Mouse (Mus musculus) spleen, adult 10 weeks (tissue): ENCODE data around the gene Defb6. TPM values are rescaled to one million over a fixed set of nuclear protein-coding genes. Genes with fewer than 3 reads are reported as not detected.

ENCODE experiments used
- polyA plus RNA-seq: library from polyadenylated mRNA; stranded (reverse); fragments of 350-450 nt; fragmentation: Illumina TruSeq; extraction: RNeasy Lipid Tissue Mini Kit (QIAGEN cat#74804); gene quantifications from one replicate; pipeline ENCODE4 v1.2.3, GENCODE M21; 2015; ENCODE audit warnings: low replicate concordance; ENCODE audit not compliant: insufficient read depth

Defb6 gene
- polyA plus RNA-seq, result not detected

DNA sequence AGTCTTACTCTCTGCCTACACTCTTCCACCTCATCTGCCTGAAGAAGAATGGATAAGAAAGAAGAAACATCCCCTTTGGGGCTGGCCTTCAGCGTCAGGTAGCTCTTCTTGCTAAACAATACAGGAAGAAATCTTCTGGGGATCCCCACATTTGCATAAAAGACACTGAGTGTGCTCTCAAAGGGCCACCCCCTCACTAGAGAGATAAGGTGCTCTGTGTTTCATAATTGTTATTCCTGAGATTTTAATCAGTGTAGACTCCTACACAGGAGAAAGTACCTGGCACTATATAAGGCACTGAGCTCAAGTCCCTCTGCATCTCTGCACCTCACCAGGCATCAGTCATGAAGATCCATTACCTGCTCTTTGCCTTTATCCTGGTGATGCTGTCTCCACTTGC lies at the start of gene Defb6:
Defb6 (plus strand) TSS at position 318 of the 400 bp plus-strand sequence.

GRCm38 (mm10) chr8:19239616-19240015 lies 14.3 kb downstream of the Defb6 start, which contains the start of gene Defb46:
TSS of gene Defb46 (plus strand) at chr8:19239916.

DNA sequence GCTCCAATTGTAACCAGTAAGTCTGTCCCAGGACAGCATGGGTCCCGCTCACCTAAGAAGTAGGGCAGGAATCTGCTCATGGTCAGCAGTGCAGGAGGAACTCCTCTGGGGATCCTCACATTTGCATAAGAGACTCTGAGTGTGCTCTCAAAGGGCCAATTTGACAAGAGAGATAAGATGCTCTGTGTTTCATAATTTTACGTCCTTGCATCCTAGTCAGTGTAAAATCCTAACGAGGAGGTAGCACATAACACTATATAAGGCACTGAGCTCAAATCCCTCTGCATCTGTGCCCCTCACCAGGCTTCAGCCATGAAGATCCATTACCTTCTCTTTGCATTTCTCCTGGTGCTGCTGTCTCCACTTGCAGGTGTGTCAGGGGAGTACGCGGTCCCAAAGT lies 22.0 kb downstream of the Defb6 start, which contains the start of gene Defb5:
Defb5 (plus strand) TSS at position 301 of the 400 bp plus-strand sequence.

Other genes starting within 250 kb of the Defb6 start
- gene Defb40, start 247.2 kb upstream of the Defb6 start, polyA plus RNA-seq, result not detected
- gene Defb37, start 234.4 kb upstream of the Defb6 start, polyA plus RNA-seq, result not detected
- not detected for gene Defb38, start 198.9 kb upstream of the Defb6 start, polyA plus RNA-seq
- gene Defb39, start 160.7 kb upstream of the Defb6 start, polyA plus RNA-seq, result not detected
- not detected for gene Defb12, start 110.6 kb upstream of the Defb6 start, polyA plus RNA-seq
- gene Defb34, start 101.7 kb upstream of the Defb6 start, polyA plus RNA-seq, result not detected
- gene Gm45826, start 84.7 kb upstream of the Defb6 start, polyA plus RNA-seq, result not detected
- not detected for gene Defb14, start 31.1 kb upstream of the Defb6 start, polyA plus RNA-seq
- not detected for gene Defb4, start 26.8 kb upstream of the Defb6 start, polyA plus RNA-seq
- gene Defb46, start 14.4 kb downstream of the Defb6 start, polyA plus RNA-seq, result not detected
- gene Defb5, start 22.1 kb downstream of the Defb6 start, polyA plus RNA-seq, result not detected
- not detected for gene Defb3, start 67.9 kb downstream of the Defb6 start, polyA plus RNA-seq
- gene Defb8, start 222.1 kb downstream of the Defb6 start, polyA plus RNA-seq, result not detected